Mouse (Mus musculus) ES-E14 (cell line): ENCODE data around the gene Rragb.

Experiments
- CHD2 ChIP-seq: IDR thresholded peaks from 2 replicates; pipeline ENCODE4 v1.6.1; 2014; ENCODE audit warnings: mild to moderate bottlenecking, low read depth, low read length, inconsistent platforms
- MAFK ChIP-seq: IDR thresholded peaks from 2 replicates; pipeline ENCODE4 v1.6.1; 2014; ENCODE audit warnings: mild to moderate bottlenecking, low read depth, low read length, inconsistent platforms; ENCODE audit not compliant: insufficient read depth
- ZNF384 ChIP-seq: IDR thresholded peaks from 2 replicates; pipeline ENCODE4 v1.6.1; 2012; ENCODE audit warnings: low read depth, low read length, inconsistent platforms

- TF ChIP-seq CHD2 (no peak), ZNF384 (no peak), MAFK (no peak)
Measured at GRCm38 (mm10) chrX:153182221-153182620, 42.4 kb downstream of the Rragb start.
